In the genomic region with DNA sequence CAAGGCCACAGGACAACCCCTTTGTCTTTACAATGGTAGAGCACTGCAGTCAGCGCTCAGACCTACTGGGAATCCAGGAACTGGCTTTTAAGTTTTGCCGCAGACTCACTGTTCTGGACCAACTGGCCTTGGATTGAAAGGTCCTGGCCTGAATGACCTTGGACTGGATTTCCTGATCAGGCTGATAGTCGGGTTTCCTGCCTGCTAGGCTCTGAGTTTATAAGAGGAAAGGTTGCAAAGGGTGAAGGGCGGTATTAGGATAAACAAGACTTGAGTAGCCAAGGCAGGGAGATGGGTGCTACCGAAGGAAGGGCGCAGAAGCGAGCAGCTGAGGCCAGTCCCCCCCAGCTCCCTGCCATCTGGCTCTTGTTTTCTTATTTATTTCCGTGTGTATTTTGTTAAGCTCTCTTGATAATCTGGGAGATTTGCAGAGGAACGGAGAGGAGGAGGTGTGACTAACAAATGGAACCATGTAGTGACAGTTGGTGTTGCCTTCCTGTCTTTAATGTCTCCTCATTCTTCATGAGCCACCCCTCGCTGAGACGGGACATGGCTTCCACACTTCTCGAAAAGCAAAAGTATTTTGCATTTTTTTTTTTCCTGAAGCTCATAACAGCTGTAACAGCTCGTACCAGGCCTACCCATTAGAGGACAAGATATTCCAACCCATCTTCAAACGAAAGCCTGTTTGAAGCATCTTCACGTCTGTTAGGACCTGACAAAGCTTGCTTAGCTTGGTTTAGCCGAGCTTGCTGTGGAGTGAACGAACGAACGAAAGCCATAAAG, we compare ENCODE assay signal across 9 mouse cellular contexts.
DNase-seq lines count a peak whose midpoint lies in the region; ATAC-seq lines count a peak whose summit lies in the region.
"Had no signal": no experiment of that assay in that cellular context is flagged by ENCODE, and none has a peak within 500 bp of the region (broad histone marks: within the 10 kb centered on the region; RNA-seq: fewer than 3 reads in every experiment).

No protein-coding gene starts in this region.

- peak; percentile 37 to 57 for DNase-seq in kidney, adult 8-10 months
- DNase-seq in adrenal gland, postnatal 36 days = peak; percentile 22 to 53
- peak; percentile 49 to 56 for DNase-seq in kidney, postnatal 25 days
- DNase-seq in forebrain, embryonic 14.5 days (ENCODE audit: low spot score) = no peak
- DNase-seq in heart, postnatal 4 days = no peak
- DNase-seq: cerebellum, adult 11 months had no signal

- no peak overlapping the region for H3K27ac ChIP-seq in kidney, embryonic 16.5 days (ENCODE audit: low read length)
- H3K27ac ChIP-seq in forebrain, embryonic 14.5 days (ENCODE audit: low read depth, low read length) = no peak overlapping the region

- H3K9me3 ChIP-seq in kidney, embryonic 16.5 days (ENCODE audit: low read length) = no peaks in the 10 kb centered on the region
- no peaks in the 10 kb centered on the region for H3K9me3 ChIP-seq in forebrain, embryonic 14.5 days (replicated peaks; ENCODE audit: control insufficient read depth, low read length)

- no peaks in the 10 kb centered on the region for H3K36me3 ChIP-seq in kidney, embryonic 16.5 days (ENCODE audit: insufficient read depth, low read length)
- no peaks in the 10 kb centered on the region for H3K36me3 ChIP-seq in forebrain, embryonic 14.5 days (ENCODE audit: control insufficient read depth, insufficient read depth, low read length)

- 61% methylated on average over 19 of the region's 19 CpGs for WGBS in kidney, embryonic 16.5 days
- 82% methylated on average over 19 of the region's 19 CpGs for WGBS in forebrain, embryonic 14.5 days

- no peak for ATAC-seq in kidney, embryonic 16.5 days (ENCODE audit: low FRiP score, low TSS enrichment)
- peak; percentile 27 for ATAC-seq in megakaryocyte, adult 5-6 weeks (ENCODE audit: poor library complexity, severe bottlenecking)
- no peak for ATAC-seq in forebrain, embryonic 14.5 days
- ATAC-seq in frontal cortex, adult (ENCODE audit: low TSS enrichment) = no peak

- no peaks in the 10 kb centered on the region for H3K27me3 ChIP-seq in kidney, embryonic 16.5 days (ENCODE audit: insufficient read depth, low read length)
- H3K27me3 ChIP-seq in forebrain, embryonic 14.5 days (replicated peaks; ENCODE audit: control insufficient read depth, insufficient read depth, low read length) = no peaks in the 10 kb centered on the region

- H3K9ac ChIP-seq in kidney, embryonic 16.5 days (replicated peaks; ENCODE audit: low read length) = no peak overlapping the region
- H3K9ac ChIP-seq in forebrain, embryonic 14.5 days (ENCODE audit: low read length) = no peak overlapping the region

- H3K4me1 ChIP-seq in kidney, embryonic 16.5 days (ENCODE audit: insufficient read depth, low read length) = no peaks in the 10 kb centered on the region
- H3K4me1 ChIP-seq in forebrain, embryonic 14.5 days (ENCODE audit: control insufficient read depth, insufficient read depth, low read length) = no peaks in the 10 kb centered on the region

- H3K4me2 ChIP-seq in kidney, embryonic 16.5 days (replicated peaks; ENCODE audit: low read depth, low read length) = no peak overlapping the region
- H3K4me2 ChIP-seq in forebrain, embryonic 14.5 days (ENCODE audit: low read length) = no peak overlapping the region

- H3K4me3 ChIP-seq in kidney, embryonic 16.5 days (ENCODE audit: low read length) = no peak overlapping the region
- no peak overlapping the region for H3K4me3 ChIP-seq in forebrain, embryonic 14.5 days (ENCODE audit: low read depth, low read length)

Comparison
In these comparisons a context has a peak if more than half of its experiments do, and no peak if none do; other contexts are left out.
1. DNase-seq: peak in kidney, adult 8-10 months (2 of 2), adrenal gland, postnatal 36 days (2 of 2) and kidney, postnatal 25 days (2 of 2); none in forebrain, embryonic 14.5 days (single experiment) and heart, postnatal 4 days (single experiment).